Mouse (Mus musculus) heart, postnatal 4 days (tissue): Measurements from ENCODE around the gene Nanos3. TPM values are rescaled to one million over a fixed set of nuclear protein-coding genes. Genes with fewer than 3 reads are reported as not detected.

ENCODE experiments used
- DNase-seq: peaks from one replicate; pipeline ENCODE4 v3.0.0; 2021
- microRNA-seq, 2 experiments: library from miRNA; unstranded; fragments of <30 nt; microRNA quantifications; one replicate each; pipeline ENCODE4 v1.2.0; 2021 to 2022
- total RNA-seq, 2 experiments: library from RNA; stranded (reverse); gene quantifications; 2 replicates each; pipeline ENCODE4 v1.2.3; 2021

The Nanos3 gene
- total RNA-seq, 2 experiments from 2014 or later, result 3.6 to 4.3 TPM

DNA sequence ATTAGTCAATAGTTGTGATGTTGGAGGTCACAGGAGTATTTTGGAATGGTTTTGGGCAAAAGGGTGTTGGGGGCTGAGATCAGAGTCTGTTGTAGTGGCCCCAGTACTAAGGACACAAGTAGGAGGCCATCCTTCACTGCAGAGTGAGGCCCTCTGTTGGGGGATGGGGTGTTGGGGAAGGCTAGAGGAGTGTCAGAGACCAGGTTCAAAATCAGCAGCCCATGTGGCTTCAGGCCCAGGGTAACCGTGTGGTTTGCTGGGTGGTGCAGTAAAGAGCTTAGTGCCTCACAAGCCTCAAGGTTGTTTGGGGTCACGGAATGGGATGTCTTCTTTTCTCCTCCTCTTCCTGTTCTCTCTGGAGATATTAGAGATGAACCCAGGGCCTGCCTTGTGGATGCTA, 58.3 kb downstream of the Nanos3 start:
- DNase-seq, result no peak

- DNase-seq, result peak; percentile 37
Measured at GRCm38 (mm10) chr8:84125656-84126055, 59.4 kb downstream of the Nanos3 start, which contains the start of gene Podnl1. Podnl1 (plus strand) TSS chr8:84125989.

Small RNAs within 50 kb of the gene (microRNA-seq; reads per million reads assigned to microRNA genes)
- 0 reads per million in 2 experiments for gene Gm25110
- gene Mir181c, result 1,377 to 2,019 reads per million in 2 experiments
- 3,657 to 4,765 reads per million in 2 experiments for gene Mir181d
- gene Mir23a, result 44,774 to 47,669 reads per million in 2 experiments
- 0 reads per million in 2 experiments for gene Mir24-2
- 975 to 1,262 reads per million in 2 experiments for gene Mir27a
- gene Mir3074-2, result 0 reads per million in 2 experiments

Other genes starting within 250 kb of the Nanos3 start
- under 1 TPM; 0.27 to 0.41 TPM for gene Gm10644, start 230.0 kb downstream of the Nanos3 start, total RNA-seq
- gene Asf1b, start 229.7 kb downstream of the Nanos3 start, total RNA-seq, result 10 to 100 TPM; 25.8 to 26.1 TPM
- 100 to 1,000 TPM; 389 to 405 TPM for gene Prkaca, start 212.2 kb downstream of the Nanos3 start, total RNA-seq
- 10 to 100 TPM; 36.6 to 42.9 TPM for gene Samd1, start 187.5 kb downstream of the Nanos3 start, total RNA-seq
- under 1 TPM in 1 of 2 experiments, not detected in 1; 0.83 TPM for gene 1700067K01Rik, start 183.7 kb downstream of the Nanos3 start, total RNA-seq
- 1 to 10 TPM in 1 of 2 experiments, under 1 TPM in 1; 0.93 to 1.4 TPM for gene 2210011C24Rik, start 173.0 kb downstream of the Nanos3 start, total RNA-seq
- under 1 TPM; 0.31 to 0.38 TPM for gene Palm3, start 163.7 kb downstream of the Nanos3 start, total RNA-seq
- 1 to 10 TPM; 4.0 to 4.2 TPM for gene Il27ra, start 142.6 kb downstream of the Nanos3 start, total RNA-seq
- not detected for gene Rln3, start 140.2 kb downstream of the Nanos3 start, total RNA-seq
- 1 to 10 TPM; 3.7 to 4.5 TPM for gene Gm10643, start 120.1 kb downstream of the Nanos3 start, total RNA-seq
- gene Rfx1, start 118.4 kb downstream of the Nanos3 start, total RNA-seq, result 10 to 100 TPM; 12.5 to 13.5 TPM
- 10 to 100 TPM; 19.7 to 20.5 TPM for gene Dcaf15, start 80.4 kb downstream of the Nanos3 start, total RNA-seq
- gene Podnl1, start 59.2 kb downstream of the Nanos3 start, total RNA-seq, result not detected
- gene Cc2d1a, start 37.3 kb downstream of the Nanos3 start, total RNA-seq, result 10 to 100 TPM; 12.6 to 15.6 TPM
- under 1 TPM; 0.38 to 0.60 TPM for gene 4930432K21Rik, start 37.2 kb downstream of the Nanos3 start, total RNA-seq
- gene Zswim4, start 51.8 kb upstream of the Nanos3 start, total RNA-seq, result 10 to 100 TPM; 12.8 to 13.8 TPM
- gene D8Ertd738e, start 64.5 kb upstream of the Nanos3 start, total RNA-seq, result 100 to 1,000 TPM; 218 to 233 TPM
- 10 to 100 TPM; 14.4 to 19.2 TPM for gene Mri1, start 72.1 kb upstream of the Nanos3 start, total RNA-seq
- 10 to 100 TPM; 11.0 to 16.2 TPM for gene Ccdc130, start 85.2 kb upstream of the Nanos3 start, total RNA-seq
- 1 to 10 TPM; 6.6 to 8.0 TPM for gene Cacna1a, start 203.2 kb upstream of the Nanos3 start, total RNA-seq